Mouse (Mus musculus) heart, postnatal 0 days (tissue): Measurements from ENCODE around the gene Plrg1.

ENCODE experiments used
- CTCF ChIP-seq: IDR thresholded peaks from 2 replicates; pipeline ENCODE4 v1.5.1; 2016; ENCODE audit warnings: antibody characterized with exemption, control low read depth, low read depth
- EP300 ChIP-seq: IDR thresholded peaks from 2 replicates; pipeline ENCODE4 v1.6.1; 2016; ENCODE audit warnings: antibody characterized with exemption, low read depth

- peak; percentile 86 for TF ChIP-seq CTCF
- no peak for TF ChIP-seq EP300
These were observed 25.3 kb downstream of the Plrg1 start for GRCm38 (mm10) chr3:83080567-83081055.
